Mouse (Mus musculus) B cell, adult 2 months (primary cell): ENCODE results near the gene BC030870.
A peak's percentile ranks its signal among the peaks of the same experiment; 100 is the strongest.
"Not testable (repeated sequence)": the region's sequence is repeated elsewhere in the genome, so short reads cannot be mapped to it uniquely, and the experiment has no call there.

Experiments
- DNase-seq, 2 experiments: peaks; one replicate each; pipeline ENCODE4 v3.0.0; 2022

BC030870 gene

DNA sequence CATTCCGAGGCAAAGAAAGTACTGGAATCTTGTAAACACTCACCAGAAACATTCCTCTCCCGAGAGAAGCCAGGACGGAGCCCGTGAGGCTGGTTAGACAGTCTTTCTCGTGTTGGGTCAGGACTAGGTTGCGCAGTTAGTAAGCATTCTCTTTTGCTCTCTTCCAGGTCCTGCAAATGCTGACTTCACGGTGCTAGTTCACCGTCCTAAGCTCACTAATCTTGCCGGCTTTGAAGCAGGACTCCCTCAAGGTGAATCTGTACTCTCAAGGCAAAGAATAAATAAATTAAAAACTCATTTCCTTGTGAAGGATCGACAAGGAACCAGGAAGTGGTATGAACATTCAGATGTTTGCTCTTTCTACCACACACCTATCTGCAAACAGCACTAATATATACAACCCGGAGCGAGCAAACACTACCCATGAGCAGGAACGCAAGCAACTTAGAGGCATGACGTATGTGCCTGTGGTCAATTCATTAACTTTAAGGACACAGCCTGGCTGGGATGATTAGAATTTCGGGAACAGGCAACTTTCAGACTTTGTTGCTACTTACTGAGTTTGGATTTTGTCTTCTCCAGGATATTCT lies at the start of gene BC030870:
TSS of gene BC030870 (minus strand) at position 365 of the 590 bp plus-strand sequence.
- DNase-seq: no peak

DNA sequence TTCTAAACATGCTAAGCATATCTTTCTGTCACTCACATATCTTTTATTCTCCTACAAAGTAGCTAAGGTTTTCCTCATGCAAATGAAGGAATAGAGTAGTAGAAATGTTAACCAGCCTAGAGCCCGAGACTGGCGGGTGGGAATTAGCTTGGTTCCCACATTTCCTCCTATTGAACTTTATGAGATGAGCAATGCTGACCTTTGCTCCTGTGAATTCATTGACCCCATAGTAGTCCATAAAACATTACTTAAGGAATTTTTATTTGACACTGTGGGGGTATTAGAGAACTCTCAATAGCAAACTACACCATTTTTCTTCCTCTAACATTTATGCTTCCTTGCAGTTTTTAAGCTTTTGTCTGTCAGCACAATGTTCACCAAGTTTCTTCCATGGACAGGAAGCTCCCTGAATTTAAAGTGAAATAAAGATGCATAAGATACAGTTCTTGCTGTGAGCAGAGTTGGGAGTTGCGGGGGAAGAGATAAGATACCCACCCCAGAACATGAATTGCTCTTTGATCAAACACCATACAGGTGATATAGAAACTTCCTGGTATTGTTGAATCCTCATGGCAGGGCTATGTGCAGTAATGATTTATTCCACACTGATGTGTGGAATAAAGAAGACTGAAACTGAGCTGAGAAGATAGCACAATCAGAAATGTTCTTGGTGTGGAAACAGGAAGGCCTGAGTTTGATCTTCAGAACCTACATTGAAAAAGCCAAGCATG lies 45.5 kb upstream of the BC030870 start:
- no peak for DNase-seq

DNA sequence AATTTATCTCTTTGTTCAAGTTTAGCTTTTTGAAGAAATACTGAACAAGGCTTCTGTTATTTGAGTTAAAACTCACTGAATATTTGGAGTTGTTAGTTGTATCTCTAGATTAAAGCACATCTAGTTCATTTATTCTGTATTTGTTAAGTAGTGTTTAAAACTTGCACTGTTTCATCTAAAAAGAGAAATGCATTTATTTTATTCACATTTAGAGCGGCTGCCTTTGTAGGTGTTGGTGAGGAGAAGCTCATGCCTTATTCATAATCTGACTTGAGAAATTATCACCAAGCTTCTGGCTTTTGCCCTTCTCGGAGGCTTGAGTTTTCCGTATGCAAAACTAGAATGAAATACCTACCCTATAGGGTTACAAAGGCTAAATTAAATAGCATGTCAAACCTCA lies 39.8 kb upstream of the BC030870 start:
- DNase-seq: no peak

DNA sequence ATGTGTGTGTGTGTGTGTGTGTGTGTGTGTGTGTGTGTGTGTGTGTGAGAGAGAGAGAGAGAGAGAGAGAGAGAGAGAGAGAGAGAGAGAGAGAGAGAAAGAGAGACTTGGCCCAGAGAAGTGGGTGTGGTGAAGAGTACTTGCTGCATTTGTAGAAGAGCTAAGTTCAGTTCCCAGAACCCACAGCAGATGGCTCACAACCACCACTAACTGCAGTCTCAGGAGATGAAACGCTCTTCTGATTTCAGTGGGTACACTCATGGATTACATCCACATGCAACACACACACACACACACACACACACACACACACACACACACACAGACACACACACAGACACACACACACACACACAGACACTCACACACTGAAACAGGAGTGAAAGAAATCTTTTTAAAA lies 31.3 kb upstream of the BC030870 start:
- DNase-seq: not testable (repeated sequence)

DNA sequence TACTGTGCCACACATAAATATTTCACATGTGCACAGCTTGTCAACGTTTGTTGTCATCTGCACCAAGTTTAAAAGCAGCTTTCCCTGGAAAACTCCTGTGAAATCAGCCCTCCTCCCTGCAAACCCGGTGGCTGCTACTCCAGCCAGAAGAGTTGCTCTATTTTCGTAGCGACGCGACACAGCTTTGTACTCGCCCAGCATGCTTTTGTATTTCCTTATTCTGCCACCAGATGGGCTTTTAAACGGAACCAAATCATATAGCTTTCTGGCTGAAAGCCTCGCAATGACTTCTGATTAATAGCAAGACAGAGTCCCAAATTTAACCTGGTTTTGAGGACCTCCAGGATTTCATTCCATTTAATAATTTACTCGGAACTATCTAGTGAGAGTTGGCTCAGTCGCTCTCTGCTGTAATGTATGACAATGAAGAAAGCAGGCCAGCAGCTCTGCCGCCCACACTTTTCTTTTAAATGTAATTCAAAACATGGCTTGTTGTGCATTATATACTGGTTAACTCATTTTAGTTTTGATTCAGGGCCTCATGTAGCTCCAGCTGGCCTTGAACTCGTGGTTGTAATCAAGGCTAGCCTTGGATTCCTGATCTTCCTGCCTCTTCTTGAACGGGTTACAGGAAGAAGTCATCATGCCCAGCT lies 29.9 kb upstream of the BC030870 start:
- DNase-seq: no peak

DNA sequence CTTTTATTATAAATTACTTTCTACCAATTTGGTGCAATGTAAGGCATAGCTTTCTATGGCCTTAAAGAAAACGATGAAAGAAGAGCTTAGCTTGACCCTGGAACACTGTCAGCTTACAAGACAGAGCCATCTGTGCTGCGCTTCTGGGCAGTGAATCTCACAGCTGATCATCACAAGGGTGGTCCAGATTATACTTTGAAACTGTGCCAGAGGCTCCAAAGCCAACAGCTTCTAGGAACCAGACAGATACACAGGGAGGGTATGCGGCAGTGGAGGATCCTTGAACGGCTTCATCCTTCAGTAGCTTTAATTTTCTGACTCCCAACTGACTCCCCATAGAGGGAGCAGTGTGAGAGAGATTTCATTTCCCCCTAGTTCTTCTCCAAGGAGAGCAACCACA lies 28.5 kb upstream of the BC030870 start:
- no peak for DNase-seq

DNA sequence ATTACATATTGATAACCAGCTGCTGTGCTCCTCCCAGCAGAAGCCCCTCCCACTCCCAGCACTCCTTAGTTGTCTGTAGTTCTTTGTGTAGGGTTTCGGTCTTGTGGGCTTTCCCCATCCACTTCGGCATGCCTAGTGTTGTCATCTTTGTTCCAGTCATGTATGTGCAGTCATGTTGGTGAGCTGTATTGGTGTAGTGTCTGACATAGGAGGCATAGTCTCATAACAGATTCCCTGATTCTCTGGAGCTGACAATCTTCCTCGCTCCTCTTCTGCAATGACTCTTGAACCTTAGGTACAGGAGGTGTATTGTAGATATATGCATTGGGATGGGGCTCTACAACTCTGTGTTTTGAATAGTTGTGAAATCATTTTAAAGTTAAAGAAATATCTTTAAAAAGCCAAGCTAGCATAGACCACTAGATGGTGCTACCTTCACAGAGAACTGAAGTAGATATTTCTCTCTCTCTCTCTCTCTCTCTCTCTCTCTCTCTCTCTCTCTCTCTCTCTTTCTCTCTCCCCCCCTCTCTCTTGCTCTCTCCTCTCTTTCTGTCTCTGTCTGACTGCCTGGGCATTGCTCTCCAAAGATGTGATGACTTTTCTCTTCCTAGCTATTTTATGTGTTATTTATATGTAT lies 9.6 kb upstream of the BC030870 start:
- DNase-seq: no peak

DNA sequence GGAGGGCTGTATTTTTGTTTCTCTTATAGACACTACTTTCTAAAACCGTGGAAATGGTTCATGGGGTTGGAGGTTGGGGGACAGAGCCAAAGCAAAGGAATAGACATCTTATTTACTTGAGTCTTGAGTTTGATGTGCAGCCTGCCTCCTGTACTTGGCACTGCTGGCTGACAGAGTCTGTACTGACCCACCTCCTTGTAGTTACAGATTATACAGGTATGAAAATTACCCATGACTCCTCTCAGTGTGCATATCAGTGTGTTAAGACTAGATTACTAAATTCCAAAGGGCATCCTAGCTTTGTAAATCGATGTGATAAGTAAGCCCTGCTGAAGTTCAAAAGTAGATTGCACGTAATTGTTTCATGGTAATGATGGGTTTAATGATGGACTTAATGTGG lies 2.9 kb downstream of the BC030870 start:
- DNase-seq: no peak

DNA sequence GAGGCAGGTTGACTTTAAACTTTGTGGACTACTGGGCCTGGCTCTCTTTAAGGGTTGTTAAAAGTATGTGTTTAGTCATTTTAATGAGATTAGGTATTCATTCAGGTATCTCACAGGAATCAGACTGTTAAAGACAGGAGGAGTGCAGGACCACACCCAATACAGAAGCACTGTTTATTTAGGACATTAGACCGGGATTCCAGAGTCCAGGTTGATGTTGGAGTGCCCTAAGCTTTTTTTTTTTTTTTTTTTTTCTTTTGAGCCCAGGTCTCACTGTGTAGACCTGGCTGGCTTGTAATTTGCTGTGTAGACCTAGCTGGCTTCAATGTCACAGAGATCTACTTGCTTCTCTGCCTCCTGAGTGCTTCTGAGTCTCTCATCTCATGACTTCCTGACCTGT lies 3.3 kb downstream of the BC030870 start:
- no peak for DNase-seq

DNA sequence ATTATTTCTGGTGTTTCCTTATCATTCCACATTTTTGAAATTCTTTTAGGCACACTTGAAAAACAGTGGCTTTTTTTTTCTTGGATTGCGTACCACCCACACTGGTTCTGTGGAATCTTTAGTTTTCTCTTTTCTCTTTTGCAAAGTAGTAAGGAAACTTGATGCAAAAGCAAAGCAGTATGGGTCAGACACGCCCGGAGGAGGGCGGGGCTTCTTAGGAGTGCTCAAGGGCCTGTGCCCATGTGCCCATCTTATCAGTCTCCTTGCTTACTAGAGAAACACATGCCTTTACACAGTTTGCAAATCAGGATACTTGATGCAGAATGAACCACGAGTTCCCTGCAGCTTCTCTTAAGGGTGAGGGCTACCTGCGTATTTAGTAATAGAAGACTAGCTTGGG lies 17.3 kb downstream of the BC030870 start:
- no peak for DNase-seq

DNA sequence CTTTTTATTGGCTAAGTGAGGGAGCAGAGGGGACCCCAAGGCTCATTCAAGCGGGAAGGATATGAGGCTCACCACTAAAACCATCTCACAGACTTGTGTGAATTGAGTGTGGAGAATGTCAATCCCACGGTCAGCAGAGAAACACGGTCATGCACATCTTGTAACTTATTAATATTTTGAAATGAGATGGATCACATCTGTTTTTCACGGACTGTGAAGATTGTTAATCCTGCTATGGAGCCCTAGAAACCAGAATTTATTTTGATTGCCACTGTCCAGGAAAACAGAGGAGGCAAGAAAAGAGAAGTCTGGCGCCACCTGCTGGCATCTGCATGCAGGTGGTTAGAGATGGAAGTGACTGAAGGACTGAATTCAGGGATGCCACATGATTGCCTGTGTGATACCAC lies 19.1 kb downstream of the BC030870 start:
- DNase-seq: peak; percentile 26

DNA sequence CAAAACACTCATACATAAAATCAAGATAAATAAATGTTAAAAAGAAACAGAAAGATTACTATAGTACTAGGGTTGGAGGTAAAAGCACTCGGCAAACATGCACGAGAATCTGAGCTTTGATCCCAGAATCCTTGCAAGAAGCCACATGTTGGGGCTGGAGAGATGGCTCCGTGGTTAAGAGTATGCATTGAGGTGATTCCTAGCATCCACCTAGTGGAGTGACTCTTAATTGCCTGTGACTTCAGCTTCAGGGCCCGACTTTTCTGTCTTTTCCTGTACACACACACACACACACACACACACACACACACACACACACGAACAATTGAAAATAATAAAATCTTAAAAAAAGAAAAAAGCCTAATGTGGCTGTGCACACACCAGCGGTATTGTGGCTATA lies 20.4 kb downstream of the BC030870 start:
- DNase-seq: no peak

DNA sequence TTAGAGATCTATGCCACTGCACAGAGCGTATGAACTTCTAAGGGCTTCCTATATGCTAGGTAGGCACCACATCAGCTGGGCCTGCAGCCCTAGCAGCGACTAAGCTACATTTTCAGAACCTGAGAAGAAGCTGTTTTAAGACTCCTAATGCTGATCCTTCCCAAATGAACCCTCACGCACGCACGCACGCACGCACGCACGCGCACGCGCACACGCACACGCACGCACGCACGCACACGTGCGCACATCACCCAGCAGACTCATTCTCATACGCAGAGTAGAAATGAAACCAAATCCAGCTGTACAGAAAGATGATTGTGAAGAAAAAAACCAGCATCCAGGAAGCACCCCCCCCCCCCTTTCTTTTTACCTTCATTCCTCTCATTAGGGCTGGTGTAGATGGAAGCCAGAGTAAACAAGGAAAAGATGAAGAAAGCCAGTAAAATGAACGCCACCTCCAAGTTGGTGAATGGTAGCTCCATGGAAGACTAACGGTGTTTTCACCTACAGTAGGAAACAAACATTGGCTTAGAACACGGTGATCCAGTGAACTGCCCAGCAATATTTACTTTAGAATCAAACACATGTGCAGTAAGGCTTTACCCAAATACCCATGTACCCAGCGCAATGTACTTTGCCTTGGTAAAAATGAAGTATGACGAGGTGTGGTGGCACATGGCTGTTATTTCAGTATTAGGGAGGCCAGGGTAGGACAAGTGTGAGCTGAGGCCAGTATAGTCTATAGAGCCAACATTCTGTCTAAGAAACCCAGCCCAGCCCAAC lies 21.2 kb downstream of the BC030870 start:
- DNase-seq: no peak

DNA sequence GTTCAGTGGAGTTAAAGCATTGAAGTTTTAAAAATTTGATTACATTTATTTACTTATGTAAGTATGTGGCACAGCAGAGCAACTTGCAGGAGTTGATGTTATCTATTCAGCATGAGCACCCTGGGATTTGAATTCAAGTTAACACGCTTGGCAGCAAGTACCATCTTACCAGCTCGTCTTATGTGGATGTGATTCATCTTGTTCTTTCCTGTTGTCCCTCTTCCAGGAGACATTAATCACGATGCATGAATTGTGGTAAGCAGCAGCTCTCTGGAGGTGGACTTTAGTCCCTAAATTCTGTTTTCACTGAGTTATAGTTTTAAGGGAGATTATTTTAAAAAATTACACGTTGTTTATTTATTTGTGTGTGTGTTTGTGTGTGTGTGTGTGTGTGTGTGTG lies 25.3 kb downstream of the BC030870 start:
- no peak for DNase-seq

DNA sequence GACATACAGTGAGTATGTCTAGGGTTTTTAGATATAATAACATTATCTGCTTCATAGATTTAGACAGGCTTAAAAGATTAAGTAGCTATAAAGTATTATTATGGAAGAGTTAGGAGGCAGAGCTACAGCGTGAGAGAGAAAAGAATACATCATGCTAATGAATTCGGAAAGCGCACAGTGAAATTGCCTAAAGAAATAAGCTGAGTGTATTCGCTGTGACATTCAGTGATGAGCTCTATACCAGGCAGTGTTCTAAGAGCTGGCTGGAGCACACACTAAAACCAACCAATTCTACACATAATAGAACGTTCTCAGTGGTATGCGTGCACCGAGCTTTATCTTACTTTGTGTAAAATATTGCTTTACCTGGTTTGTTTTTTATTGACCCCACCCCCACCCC lies 25.7 kb downstream of the BC030870 start:
- DNase-seq: no peak

DNA sequence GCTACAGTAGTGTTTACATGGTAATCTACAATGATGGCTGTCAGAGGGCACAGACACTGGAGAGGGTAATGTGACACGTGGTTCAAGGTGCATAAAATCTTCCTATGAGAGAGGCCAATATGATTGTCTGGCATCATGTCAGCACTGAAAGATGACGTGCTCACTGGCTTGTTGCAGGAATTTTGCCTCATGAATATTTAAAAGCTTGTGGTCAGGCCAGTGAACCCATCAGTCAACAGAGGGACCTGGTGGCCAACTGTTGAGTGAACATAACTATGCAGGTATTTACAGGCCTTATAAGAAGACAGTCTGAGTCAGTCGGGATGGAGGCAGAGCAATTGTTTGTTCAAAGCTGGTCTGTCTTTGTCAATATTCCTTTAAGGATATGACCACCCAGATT lies 29.6 kb downstream of the BC030870 start:
- no peak for DNase-seq

DNA sequence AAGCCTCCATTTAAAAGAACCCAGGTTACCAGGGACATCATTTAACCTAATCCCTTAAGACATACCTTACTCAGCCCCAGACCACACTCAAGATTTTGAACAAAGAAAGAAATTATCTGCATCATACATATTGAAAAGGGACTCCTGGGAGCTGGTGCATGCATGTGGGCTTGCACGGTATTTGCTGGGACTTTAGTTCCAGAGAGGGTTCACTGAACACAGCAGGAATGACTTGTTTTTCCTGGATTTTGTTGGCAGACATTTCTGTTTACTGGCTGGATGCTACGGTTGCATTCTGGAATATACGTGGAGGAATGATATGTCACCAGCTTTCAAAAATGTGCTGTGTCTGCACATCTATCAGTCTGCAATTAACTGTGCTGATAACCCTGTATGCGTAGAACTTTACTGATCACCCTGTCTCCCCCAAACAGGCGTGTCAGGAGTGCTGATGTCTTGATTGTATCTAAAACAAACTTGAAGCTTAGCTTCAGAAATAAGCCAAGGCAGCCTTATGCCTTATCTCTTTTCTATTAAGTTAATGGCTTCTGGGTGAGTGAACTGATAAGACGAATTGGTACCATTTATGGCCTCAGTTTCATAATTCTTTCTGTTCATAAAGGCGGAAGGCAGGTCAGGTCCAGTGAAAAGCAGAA lies 31.5 kb downstream of the BC030870 start:
- no peak for DNase-seq

DNA sequence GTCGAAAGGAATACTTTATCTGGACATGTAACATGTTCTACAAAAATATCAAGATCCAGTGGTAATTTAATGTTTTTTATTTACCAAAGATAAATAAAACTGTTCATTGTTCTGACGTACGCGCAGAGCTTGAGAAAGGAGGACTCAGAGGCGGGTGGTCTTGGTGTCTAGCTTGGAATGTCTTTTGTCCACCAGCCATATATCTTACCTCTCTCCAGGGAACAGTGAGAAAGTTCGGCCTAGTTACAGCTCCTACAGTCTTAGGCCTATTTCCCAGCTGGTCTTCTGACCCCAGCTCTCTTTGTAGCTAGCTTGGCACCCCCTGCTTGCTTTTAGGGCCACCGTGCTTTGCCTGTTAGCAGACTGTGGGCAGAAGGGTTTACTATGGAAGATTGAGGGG lies 39.6 kb downstream of the BC030870 start:
- DNase-seq: no peak

DNA sequence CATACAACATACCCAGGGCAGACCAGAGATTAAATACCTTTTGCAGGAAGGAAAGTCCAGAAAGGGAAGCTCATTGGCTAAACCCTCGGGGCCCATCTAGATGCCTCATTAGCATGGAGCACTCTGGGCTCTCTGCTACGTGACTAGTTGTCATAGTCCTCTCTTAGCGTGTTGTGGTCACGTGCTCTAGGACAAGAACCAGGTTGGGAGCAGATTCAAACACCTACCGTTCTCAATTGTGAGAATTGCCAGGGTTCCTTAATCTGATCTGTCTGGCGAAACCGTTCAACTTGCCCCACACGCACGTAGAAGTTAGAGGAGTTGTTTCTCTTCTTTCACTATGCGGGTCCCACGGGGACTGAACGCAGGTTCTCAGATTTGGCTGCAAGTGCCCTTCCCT lies 41.2 kb downstream of the BC030870 start:
- DNase-seq: no peak

DNA sequence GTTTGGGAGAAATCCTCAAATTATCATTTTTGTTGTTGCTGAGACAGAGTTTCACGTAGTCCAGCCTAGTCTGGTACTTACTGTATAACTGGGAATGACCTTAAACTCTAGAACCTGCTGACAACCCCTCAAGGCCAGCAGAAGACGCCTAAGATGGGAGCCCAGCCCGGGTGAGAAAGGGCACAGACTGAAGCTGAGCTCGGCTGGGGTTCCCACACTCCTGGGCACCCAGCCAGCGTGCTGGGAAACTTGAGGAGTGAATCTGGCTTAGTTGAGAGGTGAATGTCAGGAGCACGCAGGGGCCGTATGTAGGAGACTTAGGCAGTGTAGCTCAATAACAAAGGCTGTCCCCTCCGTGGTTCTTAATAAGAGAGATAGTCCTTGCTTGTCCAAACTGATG lies 41.7 kb downstream of the BC030870 start:
- no peak for DNase-seq

DNA sequence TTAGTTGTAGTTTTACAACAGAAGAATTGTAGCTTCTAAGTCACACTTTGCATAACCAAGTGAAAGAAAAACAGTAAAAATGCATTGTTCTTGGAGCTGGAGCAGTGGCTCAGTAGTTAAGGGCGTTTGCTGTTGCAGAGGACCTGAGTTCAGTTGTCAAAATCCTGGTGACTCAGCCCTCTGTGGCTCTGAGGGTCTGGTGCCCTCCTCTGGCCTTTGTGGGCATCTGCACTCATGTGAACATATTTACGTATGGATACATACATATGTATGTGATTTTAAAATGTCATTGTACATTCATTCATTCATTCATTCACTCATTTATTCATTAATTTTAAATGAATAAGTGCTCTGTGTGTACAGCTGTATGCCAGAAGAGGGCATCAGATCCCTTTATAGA lies 43.7 kb downstream of the BC030870 start:
- no peak for DNase-seq

DNA sequence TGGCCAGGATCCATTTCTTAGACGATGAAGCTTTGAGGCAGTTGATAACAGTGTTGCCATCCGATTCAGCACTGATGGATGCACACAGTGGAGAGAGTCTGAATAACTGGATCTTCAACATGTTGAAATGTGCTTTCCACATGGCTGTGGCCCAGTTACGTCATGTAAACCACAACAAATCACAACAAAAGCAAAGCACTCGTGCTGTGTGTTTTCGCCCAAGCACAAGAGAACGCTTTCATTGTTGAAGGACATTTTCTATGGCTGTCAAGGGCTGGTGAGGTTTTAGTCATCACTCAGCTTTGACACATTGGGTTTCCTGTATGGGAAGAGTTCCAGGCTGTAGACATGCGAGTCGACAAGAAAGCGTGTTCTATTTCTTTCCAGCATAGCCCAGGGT lies 48.6 kb downstream of the BC030870 start:
- DNase-seq: no peak

DNA sequence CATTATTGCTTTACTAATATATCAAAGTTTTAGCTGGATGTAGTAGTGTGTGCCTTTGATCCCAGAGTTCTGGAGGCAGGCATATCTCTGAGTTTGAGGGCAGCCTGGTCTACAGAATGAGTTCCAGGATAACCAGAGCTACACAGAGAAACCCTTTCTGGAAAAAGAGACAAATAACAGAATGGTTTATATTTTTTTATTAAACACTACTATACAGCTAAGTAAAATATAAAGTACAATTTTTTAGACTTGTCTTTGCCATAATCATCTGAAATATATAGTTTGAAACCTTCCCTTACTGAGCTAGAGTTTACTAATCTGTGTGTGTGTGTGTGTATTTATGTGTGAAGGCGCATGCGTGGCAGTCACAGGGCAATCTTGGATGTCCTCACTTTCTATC lies 54.6 kb downstream of the BC030870 start, which contains the start of gene Gm10663:
TSS of gene Gm10663 (plus strand) at position 301 of the 400 bp plus-strand sequence.
- DNase-seq: no peak
